Mouse (Mus musculus): ENCODE measurements around the gene Dcaf4. TPM values are rescaled to one million over a fixed set of nuclear protein-coding genes. Genes with fewer than 3 reads are reported as not detected.

The Dcaf4 gene
- polyA plus RNA-seq, 1 experiment from 2014 or later: 37.3 TPM

GRCm38 (mm10) chr12:83512783-83513182, 7.5 kb upstream of the Dcaf4 start:
- Histone ChIP-seq H3K4me1 (replicated peaks; ENCODE audit: control insufficient read depth, insufficient read depth, low read length) (peaks cover 7% of the 10 kb centered on the region), H3K9ac (no peak overlapping the region), H3K27me3 (ENCODE audit: control insufficient read depth, insufficient read depth, low read length) (no peaks in the 10 kb centered on the region), H3K27ac (no peak overlapping the region), H3K4me2 (replicated peaks) (no peak overlapping the region), H3K36me3 (replicated peaks; ENCODE audit: control insufficient read depth, insufficient read depth) (no peaks in the 10 kb centered on the region), H3K9me3 (ENCODE audit: control insufficient read depth, low read length) (no peaks in the 10 kb centered on the region), H3K4me3 (replicated peaks; ENCODE audit: low read length) (no peak overlapping the region)
- 31% methylated on average over 4 of the region's 4 CpGs for WGBS
- ATAC-seq (ENCODE audit: low FRiP score) (no peak; the same call in 1 of the 2 replicates), DNase-seq (ENCODE audit: low spot score) (no peak)

DNA sequence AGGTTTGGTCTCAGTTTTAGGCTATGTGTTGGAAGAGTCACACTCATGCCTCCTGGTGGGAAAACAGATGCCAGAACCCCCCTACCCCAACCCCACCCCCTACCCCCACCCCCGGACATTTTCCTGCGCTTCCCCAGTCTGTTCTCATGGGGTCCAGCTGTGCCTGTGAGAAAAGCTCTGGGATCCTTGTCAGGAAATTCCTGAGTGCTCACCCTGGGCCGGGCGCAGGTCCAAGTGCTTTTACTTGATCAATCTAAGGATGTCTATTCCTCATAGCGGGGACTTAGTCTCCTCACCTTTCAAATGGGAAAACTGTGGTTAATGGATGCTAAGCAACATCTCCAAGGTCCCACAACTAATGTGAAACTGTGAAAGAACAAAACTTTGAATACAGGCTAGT, 7.1 kb upstream of the Dcaf4 start:
- H3K36me3 ChIP-seq (replicated peaks; ENCODE audit: control insufficient read depth, insufficient read depth): no peaks in the 10 kb centered on the region
- H3K9me3 ChIP-seq (ENCODE audit: control insufficient read depth, low read length): no peaks in the 10 kb centered on the region
- no peaks in the 10 kb centered on the region for H3K27me3 ChIP-seq (ENCODE audit: control insufficient read depth, insufficient read depth, low read length)
- WGBS: 36% methylated on average over 5 of the region's 5 CpGs
- ATAC-seq (ENCODE audit: low FRiP score) (no peak; the same call in 1 of the 2 replicates), DNase-seq (ENCODE audit: low spot score) (peak; percentile 27)
- H3K4me2 ChIP-seq (replicated peaks): no peak overlapping the region
- H3K9ac ChIP-seq: no peak overlapping the region
- no peak overlapping the region for H3K27ac ChIP-seq
- peaks cover 7% of the 10 kb centered on the region for H3K4me1 ChIP-seq (replicated peaks; ENCODE audit: control insufficient read depth, insufficient read depth, low read length)
- H3K4me3 ChIP-seq (replicated peaks; ENCODE audit: low read length): no peak overlapping the region

DNA sequence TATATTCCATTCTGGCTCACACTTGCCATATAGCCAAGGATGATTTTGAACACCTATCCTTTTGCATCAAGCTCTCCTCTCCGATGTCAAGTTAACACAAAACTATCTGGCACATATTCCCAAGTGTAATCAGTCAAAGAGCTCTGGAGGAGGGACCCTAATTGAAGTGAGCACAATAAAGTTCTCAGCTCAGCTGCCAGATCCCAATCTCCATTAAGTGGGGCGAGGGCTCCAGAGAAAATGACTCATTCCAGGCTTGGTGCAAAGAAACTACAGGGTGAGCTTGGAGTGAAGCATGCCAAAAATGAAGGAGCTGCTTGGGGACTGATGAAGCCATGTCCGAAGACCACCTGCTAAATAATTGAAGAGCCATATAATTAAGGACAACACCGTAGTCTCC, 6.0 kb upstream of the Dcaf4 start:
- WGBS: 48% methylated on average over 4 of the region's 4 CpGs
- H3K9ac ChIP-seq: no peak overlapping the region

DNA sequence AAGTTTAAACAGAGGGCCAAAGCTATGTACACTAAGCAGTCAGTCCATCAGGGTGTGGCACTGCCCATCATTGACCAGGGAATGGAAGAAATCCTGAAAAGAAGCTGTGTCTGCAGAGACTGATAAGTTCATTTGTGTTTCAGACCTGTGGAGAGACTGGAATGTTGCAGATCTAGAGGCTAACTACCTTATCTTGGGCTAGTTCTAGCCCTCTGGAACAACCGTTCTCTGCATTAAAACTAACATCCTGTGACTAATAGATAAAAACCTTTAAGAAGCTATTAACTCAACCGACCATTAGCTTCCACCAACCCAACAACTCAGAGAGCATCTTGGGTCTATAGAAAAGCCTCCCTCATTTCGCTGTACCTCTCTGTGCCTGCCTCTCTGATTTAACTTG, 2.7 kb upstream of the Dcaf4 start:
- no peak overlapping the region for H3K4me3 ChIP-seq (replicated peaks; ENCODE audit: low read length)
- no peaks in the 10 kb centered on the region for H3K36me3 ChIP-seq (replicated peaks; ENCODE audit: control insufficient read depth, insufficient read depth)
- no peak overlapping the region for H3K9ac ChIP-seq
- peaks cover 16% of the 10 kb centered on the region for H3K4me1 ChIP-seq (replicated peaks; ENCODE audit: control insufficient read depth, insufficient read depth, low read length)
- 85% methylated on average over 3 of the region's 3 CpGs for WGBS
- H3K9me3 ChIP-seq (ENCODE audit: control insufficient read depth, low read length): no peaks in the 10 kb centered on the region
- no peak for ATAC-seq (ENCODE audit: low FRiP score)
- no peak overlapping the region for H3K27ac ChIP-seq
- no peak for DNase-seq (ENCODE audit: low spot score)
- H3K27me3 ChIP-seq (ENCODE audit: control insufficient read depth, insufficient read depth, low read length): no peaks in the 10 kb centered on the region
- no peak overlapping the region for H3K4me2 ChIP-seq (replicated peaks)

More for the DNA sequence above, 6.0 kb upstream of the Dcaf4 start:
- no peak for DNase-seq (ENCODE audit: low spot score)
- H3K27me3 ChIP-seq (ENCODE audit: control insufficient read depth, insufficient read depth, low read length): no peaks in the 10 kb centered on the region
- H3K4me2 ChIP-seq (replicated peaks): no peak overlapping the region
- no peaks in the 10 kb centered on the region for H3K9me3 ChIP-seq (ENCODE audit: control insufficient read depth, low read length)
- no peak overlapping the region for H3K27ac ChIP-seq
- ATAC-seq (ENCODE audit: low FRiP score): no peak
- no peaks in the 10 kb centered on the region for H3K36me3 ChIP-seq (replicated peaks; ENCODE audit: control insufficient read depth, insufficient read depth)
- no peak overlapping the region for H3K4me3 ChIP-seq (replicated peaks; ENCODE audit: low read length)
- H3K4me1 ChIP-seq (replicated peaks; ENCODE audit: control insufficient read depth, insufficient read depth, low read length): peaks cover 7% of the 10 kb centered on the region

GRCm38 (mm10) chr12:83521083-83521482, 817 bp downstream of the Dcaf4 start:
- H3K4me1 ChIP-seq (replicated peaks; ENCODE audit: control insufficient read depth, insufficient read depth, low read length): peaks cover 15% of the 10 kb centered on the region
- H3K27ac ChIP-seq: no peak overlapping the region
- DNase-seq (ENCODE audit: low spot score): no peak
- 56% methylated on average over 8 of the region's 8 CpGs for WGBS
- no peaks in the 10 kb centered on the region for H3K9me3 ChIP-seq (ENCODE audit: control insufficient read depth, low read length)
- peak overlapping the region; percentile 60 for H3K4me3 ChIP-seq (replicated peaks; ENCODE audit: low read length)
- H3K27me3 ChIP-seq (ENCODE audit: control insufficient read depth, insufficient read depth, low read length): no peaks in the 10 kb centered on the region
- peak overlapping the region; percentile 58 for H3K4me2 ChIP-seq (replicated peaks)
- peak overlapping the region; percentile 74 for H3K9ac ChIP-seq
- H3K36me3 ChIP-seq (replicated peaks; ENCODE audit: control insufficient read depth, insufficient read depth): 0 out of 2 replicates have a peak, but pooled peaks cover under 1% of the 10 kb centered on the region
- no peak for ATAC-seq (ENCODE audit: low FRiP score)

GRCm38 (mm10) chr12:83523056-83523455, 2.8 kb downstream of the Dcaf4 start:
- DNase-seq (ENCODE audit: low spot score): no peak
- H3K4me1 ChIP-seq (replicated peaks; ENCODE audit: control insufficient read depth, insufficient read depth, low read length): peaks cover 15% of the 10 kb centered on the region
- no peak overlapping the region for H3K9ac ChIP-seq
- H3K4me3 ChIP-seq (replicated peaks; ENCODE audit: low read length): no peak overlapping the region
- H3K27ac ChIP-seq: no peak overlapping the region
- no peaks in the 10 kb centered on the region for H3K9me3 ChIP-seq (ENCODE audit: control insufficient read depth, low read length)
- WGBS: 88% methylated on average over 6 of the region's 6 CpGs
- no peaks in the 10 kb centered on the region for H3K27me3 ChIP-seq (ENCODE audit: control insufficient read depth, insufficient read depth, low read length)
- no peak overlapping the region for H3K4me2 ChIP-seq (replicated peaks)
- no peak for ATAC-seq (ENCODE audit: low FRiP score)
- H3K36me3 ChIP-seq (replicated peaks; ENCODE audit: control insufficient read depth, insufficient read depth): 0 out of 2 replicates have a peak, but pooled peaks cover 14% of the 10 kb centered on the region

DNA sequence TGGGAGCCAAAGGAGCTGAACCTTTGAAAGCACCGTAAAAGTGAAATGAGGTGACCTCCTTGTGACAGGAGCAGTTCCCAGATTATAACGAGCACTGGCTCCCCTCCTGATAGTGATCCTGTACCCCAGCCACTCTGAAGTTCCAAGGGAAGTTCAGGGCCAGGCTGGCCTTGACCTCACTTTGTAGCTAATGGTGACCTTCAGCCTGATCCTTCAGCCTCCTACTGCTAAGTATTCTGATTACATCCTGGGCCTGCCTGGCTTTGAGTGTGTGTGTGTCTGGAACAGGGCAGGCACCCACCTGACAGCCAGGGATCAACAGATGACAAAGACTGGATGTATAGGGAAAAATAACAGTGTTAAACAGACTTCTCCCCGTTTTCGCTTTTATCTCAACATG, 3.6 kb downstream of the Dcaf4 start:
- Histone ChIP-seq H3K9me3 (ENCODE audit: control insufficient read depth, low read length) (no peaks in the 10 kb centered on the region), H3K4me3 (replicated peaks; ENCODE audit: low read length) (no peak overlapping the region), H3K36me3 (replicated peaks; ENCODE audit: control insufficient read depth, insufficient read depth) (peaks cover 20% of the 10 kb centered on the region; the same call in 1 of the 2 replicates), H3K27ac (no peak overlapping the region), H3K9ac (no peak overlapping the region), H3K4me2 (replicated peaks) (no peak overlapping the region), H3K4me1 (replicated peaks; ENCODE audit: control insufficient read depth, insufficient read depth, low read length) (peaks cover 15% of the 10 kb centered on the region), H3K27me3 (ENCODE audit: control insufficient read depth, insufficient read depth, low read length) (no peaks in the 10 kb centered on the region)
- WGBS: 88% methylated on average over 4 of the region's 4 CpGs
- ATAC-seq (ENCODE audit: low FRiP score): no peak
- DNase-seq (ENCODE audit: low spot score): no peak

GRCm38 (mm10) chr12:83524329-83524728, 4.1 kb downstream of the Dcaf4 start:
- WGBS: 84% methylated on average over 5 of the region's 5 CpGs
- Histone ChIP-seq H3K9ac (no peak overlapping the region), H3K9me3 (ENCODE audit: control insufficient read depth, low read length) (no peaks in the 10 kb centered on the region), H3K27me3 (ENCODE audit: control insufficient read depth, insufficient read depth, low read length) (no peaks in the 10 kb centered on the region), H3K4me2 (replicated peaks) (no peak overlapping the region), H3K4me3 (replicated peaks; ENCODE audit: low read length) (no peak overlapping the region), H3K4me1 (replicated peaks; ENCODE audit: control insufficient read depth, insufficient read depth, low read length) (peaks cover 15% of the 10 kb centered on the region), H3K36me3 (replicated peaks; ENCODE audit: control insufficient read depth, insufficient read depth) (peaks cover 23% of the 10 kb centered on the region; the same call in 1 of the 2 replicates), H3K27ac (no peak overlapping the region)
- no peak for ATAC-seq (ENCODE audit: low FRiP score)
- DNase-seq (ENCODE audit: low spot score): no peak

DNA sequence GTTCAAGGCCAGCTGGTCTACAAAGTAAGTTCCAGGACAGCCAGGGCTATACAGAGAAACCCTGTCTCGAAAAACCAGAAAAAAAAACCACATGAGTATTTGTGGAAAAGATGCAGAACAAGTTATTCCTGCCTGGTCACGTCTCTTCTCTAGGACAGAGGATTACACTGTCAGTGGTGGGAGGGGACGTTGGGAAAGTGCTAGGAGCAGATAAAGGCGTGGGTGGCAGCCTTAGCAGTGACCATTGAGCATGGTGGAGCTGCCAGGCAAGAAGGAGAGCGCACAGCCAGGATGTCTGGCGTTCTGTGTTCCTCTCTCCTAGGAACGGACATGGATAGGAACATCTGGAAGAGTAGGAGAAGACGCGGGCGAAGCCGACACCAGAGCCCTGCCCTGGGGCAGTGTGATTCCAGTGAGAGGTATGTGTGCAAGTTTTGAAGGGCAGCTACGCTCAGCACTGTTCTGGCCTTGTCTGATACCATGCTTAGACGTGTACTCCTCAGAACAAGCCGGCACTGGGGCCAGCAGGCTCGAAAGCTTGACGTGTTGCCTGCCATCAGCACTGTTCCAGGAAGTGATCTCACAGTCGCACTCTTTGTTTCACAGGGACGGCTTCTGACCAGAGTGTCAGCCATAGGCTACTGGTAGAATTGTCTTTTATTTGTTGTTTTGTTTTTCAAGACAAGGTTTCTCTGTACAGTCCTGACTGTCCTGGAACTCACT, 5.7 kb downstream of the Dcaf4 start:
- no peak overlapping the region for H3K9ac ChIP-seq
- peaks cover 13% of the 10 kb centered on the region for H3K4me1 ChIP-seq (replicated peaks; ENCODE audit: control insufficient read depth, insufficient read depth, low read length)
- DNase-seq (ENCODE audit: low spot score) (no peak), ATAC-seq (ENCODE audit: low FRiP score) (no peak)
- H3K4me3 ChIP-seq (replicated peaks; ENCODE audit: low read length): no peak overlapping the region
- WGBS: 89% methylated on average over 18 of the region's 18 CpGs
- H3K4me2 ChIP-seq (replicated peaks): no peak overlapping the region
- H3K27me3 ChIP-seq (ENCODE audit: control insufficient read depth, insufficient read depth, low read length): no peaks in the 10 kb centered on the region
- no peak overlapping the region for H3K27ac ChIP-seq
- no peaks in the 10 kb centered on the region for H3K9me3 ChIP-seq (ENCODE audit: control insufficient read depth, low read length)
- H3K36me3 ChIP-seq (replicated peaks; ENCODE audit: control insufficient read depth, insufficient read depth): peaks cover 33% of the 10 kb centered on the region; the same call in 1 of the 2 replicates

Data from hindbrain, embryonic 14.5 days (tissue).